Mouse (Mus musculus): ENCODE measurements at regions not wholly inside any gene's neighbourhood (a gene's known extent, or its start where the extent isn't known, plus 50 kb on each side); places are given as distances from the start of the nearest gene placed in this dataset.

GRCm38 (mm10) chr3:37904188-37904587 is 179.9 kb upstream of the Gm5148 start:
- TF ChIP-seq POLR2AphosphoS2 (IDR thresholded peaks at IDR 0.05; ENCODE audit: low read length) = no peak
- TF ChIP-seq SMC3 (IDR thresholded peaks at IDR 0.05; ENCODE audit: low read depth, low read length) = no peak
- TF ChIP-seq TCF12 (IDR thresholded peaks at IDR 0.05; ENCODE audit: low read depth, low read length) = no peak
- no peak for TF ChIP-seq CTCF (IDR thresholded peaks at IDR 0.05 in 2 of 3, conservative IDR thresholded peaks at IDR 0.05 in 1 of 3; ENCODE audit: control insufficient read depth in 1 of 3, insufficient read depth in 1 of 3, low read depth in 2 of 3, low read length in 3 of 3, poor library complexity in 1 of 3, severe bottlenecking in 1 of 3)
- TF ChIP-seq CHD1 (IDR thresholded peaks at IDR 0.05; ENCODE audit: low read depth, low read length) = no peak
- TF ChIP-seq MXI1 (IDR thresholded peaks at IDR 0.05; ENCODE audit: low read depth, low read length) = no peak
- TF ChIP-seq GATA1 (IDR thresholded peaks at IDR 0.05; ENCODE audit: low read depth, low read length) = no peak
- no peak for TF ChIP-seq ZKSCAN1 (IDR thresholded peaks at IDR 0.05; ENCODE audit: low read depth, low read length)
- no peak for TF ChIP-seq MAFK (IDR thresholded peaks at IDR 0.05; ENCODE audit: borderline replicate concordance, low read depth, low read length)
- TF ChIP-seq MAX (IDR thresholded peaks at IDR 0.05; ENCODE audit: low read length) = no peak
- TF ChIP-seq EP300 (IDR thresholded peaks at IDR 0.05; ENCODE audit: low read depth in 1 of 2, low read length in 2 of 2) = no peak
- no peak for TF ChIP-seq TAL1 (IDR thresholded peaks at IDR 0.05; ENCODE audit: low read length)
- TF ChIP-seq POLR2AphosphoS5 (IDR thresholded peaks at IDR 0.05; ENCODE audit: borderline replicate concordance, low read depth, low read length) = no peak
